Mouse (Mus musculus): ENCODE results near the gene Spcs1.

Spcs1 gene

DNA sequence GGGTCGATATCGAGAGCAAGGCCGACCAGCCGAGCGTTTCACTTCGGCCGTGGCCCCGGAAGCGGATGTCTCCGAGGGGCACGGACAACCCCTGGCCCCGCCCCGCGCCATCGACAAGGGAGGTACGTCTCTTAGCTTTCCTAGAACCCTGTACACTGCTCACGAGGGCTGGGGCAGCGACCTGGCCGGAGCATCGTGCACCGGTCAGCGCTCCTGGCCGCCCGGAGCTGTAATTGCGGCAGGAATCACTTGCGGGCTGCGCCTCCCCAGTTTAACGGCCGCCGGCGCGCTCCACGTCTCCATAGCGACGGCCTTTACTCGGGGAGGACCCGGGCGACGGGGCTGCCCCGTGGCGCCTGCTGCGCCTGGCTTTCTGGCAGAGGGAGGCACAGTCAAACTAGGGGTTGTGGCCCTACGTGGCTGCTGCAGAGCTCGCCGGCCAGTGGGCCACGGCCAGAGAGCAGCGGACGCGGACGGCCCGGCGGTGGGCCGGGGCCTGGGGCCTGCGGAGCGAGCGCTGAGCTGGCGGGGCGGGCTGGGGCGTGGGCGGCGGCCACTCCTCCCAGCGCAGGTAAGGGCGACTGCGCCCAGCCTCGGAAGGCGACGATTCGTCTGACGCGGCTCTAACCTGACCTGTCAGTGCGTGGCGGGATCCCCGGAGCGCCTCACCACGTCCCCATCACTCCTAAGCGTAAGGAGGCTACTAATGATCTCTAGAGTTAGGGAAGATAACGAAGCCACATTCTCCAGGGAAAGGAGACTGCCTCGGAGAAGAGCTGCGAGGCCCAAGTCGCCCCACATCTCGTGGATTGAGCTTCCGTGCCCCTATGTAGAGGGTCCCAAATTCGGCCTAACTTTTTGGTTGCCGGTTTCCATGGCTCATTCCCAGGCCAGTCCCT, at the start of gene Spcs1, which contains the start of gene Glt8d1:
Gene Spcs1, minus strand, starts transcription at position 366 of the 899 bp plus-strand sequence.
Gene Glt8d1, plus strand, starts transcription at position 94 of the 899 bp plus-strand sequence.
- DNase-seq: peak; percentile 99

DNA sequence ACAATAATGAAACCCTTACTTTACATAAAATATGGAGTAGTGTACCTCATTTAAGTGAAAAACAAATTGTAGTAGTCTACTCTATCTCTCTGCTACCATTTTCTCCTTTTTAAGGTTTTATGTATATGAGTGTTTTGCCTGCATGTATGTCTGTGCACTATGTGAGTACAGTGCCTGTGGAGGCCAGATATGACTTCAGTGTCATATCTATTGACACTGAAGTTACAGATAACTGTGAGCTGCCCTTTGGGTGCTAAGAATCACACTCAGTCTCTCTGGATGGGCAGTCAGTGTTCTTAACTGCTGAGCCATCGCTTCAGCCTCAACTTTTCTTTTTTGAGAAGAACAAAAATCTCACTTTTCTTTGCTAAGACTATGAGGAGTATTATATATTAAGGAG, 44.3 kb upstream of the Spcs1 start:
- no peak for DNase-seq

DNA sequence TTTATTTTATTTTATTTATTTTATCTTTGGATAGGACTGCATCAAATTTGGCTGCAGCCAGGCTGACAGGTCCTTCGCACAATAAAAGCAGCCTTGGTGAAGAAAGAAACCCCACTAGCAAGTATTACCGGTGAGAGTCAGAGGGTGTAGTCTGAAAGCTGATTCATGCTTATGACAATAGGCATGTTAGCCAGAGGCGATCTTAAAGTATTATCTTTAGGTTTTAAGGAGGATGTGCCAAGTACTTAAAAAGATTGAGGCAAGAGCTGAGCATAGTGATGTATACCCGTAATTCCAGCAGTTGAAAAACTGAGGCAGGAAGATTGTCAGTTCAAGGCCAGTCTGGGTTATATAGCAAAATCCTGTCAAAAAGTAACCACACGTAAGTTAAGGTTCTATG, 43.8 kb upstream of the Spcs1 start:
- no peak for DNase-seq

DNA sequence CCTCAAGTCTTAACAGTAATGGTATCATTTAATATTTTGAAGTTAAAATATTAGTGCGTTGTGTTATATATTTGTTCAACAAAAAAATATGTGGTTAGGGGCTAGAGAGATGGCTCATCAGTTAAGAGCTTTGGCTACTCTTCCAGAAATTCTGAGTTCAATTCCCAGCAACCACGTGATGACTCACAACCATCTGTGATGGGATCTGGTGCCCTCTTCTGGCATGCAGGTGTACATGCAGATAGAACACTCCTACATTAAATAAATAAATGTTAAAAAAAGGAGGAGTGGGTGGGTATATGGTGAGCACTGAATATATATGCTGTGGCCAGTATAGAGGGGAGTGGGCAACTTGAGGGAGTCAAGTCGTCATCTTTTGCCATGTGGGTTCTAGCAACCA, 24.3 kb upstream of the Spcs1 start:
- no peak for DNase-seq

DNA sequence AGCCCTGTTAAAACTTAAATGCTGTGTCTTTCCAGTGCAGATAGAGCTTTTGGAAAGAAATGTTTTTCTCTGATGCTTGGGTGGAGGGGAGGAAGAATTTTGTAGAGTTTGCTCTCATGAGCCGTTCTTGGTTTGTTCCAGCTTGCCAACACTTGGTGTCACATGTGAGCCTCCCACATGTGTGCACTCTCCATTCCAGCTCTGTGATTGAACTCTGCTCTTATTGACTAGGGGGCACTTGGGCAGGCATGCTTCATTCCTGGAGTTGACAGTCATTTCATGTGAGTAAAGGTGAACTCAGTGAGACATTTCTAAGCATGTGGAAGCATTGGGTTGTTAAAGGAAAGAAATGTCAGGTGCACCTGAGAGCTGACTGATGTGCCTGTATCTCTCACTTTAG, 21.1 kb upstream of the Spcs1 start:
- no peak for DNase-seq

DNA sequence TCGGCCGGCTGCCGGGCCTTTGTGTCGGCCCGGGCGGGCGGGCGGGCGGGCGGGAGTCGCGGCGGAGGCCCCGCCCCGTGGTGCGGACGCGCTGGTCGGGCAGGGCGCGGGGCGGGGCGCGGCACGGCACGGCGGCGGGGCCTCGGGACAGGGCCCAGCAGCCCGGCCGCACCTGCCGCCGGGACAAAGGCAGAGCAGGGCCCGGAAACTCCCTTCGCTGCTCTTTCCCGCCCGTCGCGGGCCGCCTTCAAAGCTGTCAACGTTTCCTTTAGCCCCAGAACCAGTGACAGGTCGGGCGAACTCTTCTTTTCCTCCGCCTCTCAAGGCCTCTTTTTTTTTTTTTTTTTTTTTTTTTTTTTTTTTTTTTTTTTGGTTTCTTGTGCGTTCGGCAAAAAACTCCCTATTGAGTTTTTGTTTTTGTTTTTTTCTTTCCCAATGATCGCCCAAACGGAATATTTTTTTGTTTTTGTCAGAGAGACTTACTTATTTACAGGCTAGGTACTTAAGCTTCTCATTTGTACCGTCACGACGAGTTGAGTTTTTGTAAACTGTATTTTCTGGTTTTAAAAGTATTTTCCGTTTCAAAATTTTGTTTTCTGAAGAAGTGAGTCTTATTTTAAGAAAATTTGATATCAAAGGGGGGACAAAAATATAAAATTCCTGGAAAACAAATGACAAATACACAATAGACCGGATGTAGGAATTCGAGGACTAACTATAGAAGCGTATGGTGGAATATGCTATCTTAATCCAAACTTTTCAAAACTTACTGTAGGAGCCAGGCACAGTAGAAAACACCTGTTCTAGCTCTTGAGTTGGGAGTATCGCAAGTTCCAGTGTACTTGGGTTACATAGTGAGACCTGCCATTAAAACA, 18.1 kb upstream of the Spcs1 start:
- no peak for DNase-seq

- peak; percentile 100 for DNase-seq
These were observed 17.4 kb upstream of the Spcs1 start, which contains the start of the genes Pbrm1 and Gnl3 for GRCm38 (mm10) chr14:31018860-31019291. TSS of gene Pbrm1 (plus strand) at chr14:31019138. TSS of gene Gnl3 (minus strand) at chr14:31019152.

DNA sequence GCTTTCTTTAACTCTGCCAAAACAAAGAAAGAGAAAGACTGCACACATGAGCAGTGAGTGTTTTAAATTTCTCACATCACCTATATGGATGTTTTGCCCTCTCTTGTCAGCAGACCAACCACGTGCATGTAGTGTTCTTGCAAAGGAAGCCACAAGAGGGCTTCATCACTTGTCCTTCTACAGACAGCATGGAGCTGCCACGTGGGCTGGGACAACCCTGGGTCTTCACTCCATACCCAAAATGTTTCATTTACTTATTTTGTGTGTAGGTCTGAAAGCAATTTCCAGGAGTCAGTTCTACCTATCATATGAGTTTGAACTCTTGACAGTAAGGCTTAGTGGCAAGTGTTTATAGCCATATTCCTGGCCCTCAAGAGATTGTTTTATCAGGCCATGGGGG, 16.4 kb upstream of the Spcs1 start:
- DNase-seq: peak; percentile 86

- no peak for DNase-seq
These were observed 14.6 kb upstream of the Spcs1 start for GRCm38 (mm10) chr14:31016063-31016462.

DNA sequence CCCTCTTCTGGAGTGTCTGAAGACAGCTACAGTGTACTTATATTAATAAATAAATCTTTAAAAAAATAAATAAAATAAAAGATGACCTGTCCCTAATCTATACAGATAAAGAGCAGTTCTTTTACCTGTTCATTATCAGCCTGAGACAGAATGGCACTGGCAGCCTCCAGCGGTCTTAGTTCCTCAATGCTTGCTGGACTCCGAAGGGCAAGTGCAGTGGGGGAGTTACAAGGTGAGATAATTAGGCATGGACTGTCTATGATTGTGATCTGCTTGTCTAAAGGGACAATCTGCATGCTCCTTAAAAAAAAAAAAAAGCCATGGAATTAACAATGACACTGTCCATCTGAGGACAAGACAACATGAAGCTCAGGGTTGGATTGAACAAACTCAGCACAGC, 12.5 kb upstream of the Spcs1 start:
- no peak for DNase-seq

- no peak for DNase-seq
These were observed 10.1 kb upstream of the Spcs1 start for GRCm38 (mm10) chr14:31011588-31011987.

DNA sequence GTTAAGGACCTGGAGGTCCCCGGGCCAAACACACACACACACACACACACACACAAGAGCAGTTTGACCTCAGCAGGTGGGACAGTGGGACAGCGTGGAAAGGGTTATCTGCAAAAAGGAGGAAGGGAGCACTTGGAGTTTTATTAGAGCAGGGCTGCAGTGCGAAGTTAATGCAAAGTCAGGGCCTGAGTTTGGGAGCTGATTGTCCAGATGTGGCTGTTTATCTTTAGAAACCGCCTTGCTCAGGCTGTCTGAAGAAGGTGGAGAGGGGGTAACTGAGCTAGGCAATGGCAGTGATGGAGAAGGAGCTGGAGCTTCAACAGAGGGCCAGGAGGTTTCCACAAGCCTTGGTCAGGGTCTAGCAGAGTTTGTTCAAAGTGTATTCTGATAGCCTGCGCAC, 5.3 kb upstream of the Spcs1 start:
- DNase-seq: no peak

GRCm38 (mm10) chr14:31004527-31004926, 3.1 kb upstream of the Spcs1 start:
- no peak for DNase-seq

- DNase-seq: no peak
These were observed 611 bp downstream of the Spcs1 start for GRCm38 (mm10) chr14:31000816-31001306.

GRCm38 (mm10) chr14:31000356-31000755, 1.1 kb downstream of the Spcs1 start:
- DNase-seq: no peak

DNA sequence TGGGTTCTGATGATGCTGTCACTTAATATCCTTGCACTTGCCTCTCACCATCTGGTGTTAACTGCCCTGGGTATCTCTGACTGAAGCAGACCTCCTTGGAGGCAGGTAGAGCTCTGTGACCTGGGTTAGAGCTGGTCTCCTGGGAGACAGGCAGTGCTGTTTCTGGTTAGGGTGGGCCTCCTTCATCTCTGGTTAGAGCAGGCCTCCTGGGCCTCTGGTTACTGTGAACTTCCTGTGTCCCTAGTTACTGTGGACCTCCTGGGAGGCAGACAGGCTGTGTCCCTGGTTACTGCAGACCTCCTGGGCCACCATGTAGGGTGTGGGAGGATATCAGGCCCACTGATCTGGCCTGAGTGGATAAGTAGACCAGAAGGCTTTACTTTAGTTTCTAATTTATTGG, 5.1 kb downstream of the Spcs1 start:
- peak; percentile 76 for DNase-seq

DNA sequence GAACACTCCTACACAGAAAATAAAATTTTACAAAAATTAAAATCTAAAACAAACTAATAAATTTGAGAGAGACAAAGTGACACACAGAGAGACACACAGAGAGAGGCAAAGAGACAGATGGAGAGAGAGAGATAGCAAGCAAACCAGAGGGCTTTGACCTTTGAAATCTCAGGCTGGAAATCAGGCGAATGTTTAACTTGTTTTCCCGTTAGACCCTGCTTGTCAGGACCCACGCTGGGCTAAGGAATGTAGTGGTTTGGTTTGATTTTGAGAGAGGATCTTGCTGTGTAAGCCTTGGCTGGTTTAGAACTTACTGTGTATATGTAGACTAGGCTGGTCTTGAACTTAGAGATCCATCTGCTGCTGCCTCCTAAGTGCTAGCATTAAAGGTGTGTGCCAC, 25.2 kb downstream of the Spcs1 start:
- no peak for DNase-seq

GRCm38 (mm10) chr14:30974204-30974603, 27.3 kb downstream of the Spcs1 start:
- peak; percentile 94 for DNase-seq

- peak; percentile 41 for DNase-seq
These were observed 41.1 kb downstream of the Spcs1 start for GRCm38 (mm10) chr14:30960366-30960765.

GRCm38 (mm10) chr14:30959031-30959430, 42.4 kb downstream of the Spcs1 start:
- DNase-seq: peak; percentile 67

DNA sequence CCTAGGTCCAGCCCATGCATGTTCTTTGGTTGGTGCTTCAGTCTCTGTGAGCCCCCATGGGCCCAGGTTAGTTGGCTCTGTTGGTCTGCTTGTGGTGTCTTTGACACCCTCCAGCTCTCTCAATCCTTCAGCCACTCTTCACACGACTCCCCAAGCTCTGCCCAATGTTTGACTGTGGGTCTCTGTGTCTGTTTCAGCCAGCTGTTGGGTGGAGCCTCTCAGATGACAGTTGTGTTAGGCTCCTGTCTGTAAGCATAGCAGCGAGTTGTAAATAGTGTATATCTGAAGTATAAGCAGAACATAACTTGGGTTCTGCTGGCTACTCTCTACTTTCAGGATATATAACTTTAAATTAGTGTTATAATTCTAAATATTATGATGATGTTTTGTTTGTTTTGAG, 43.0 kb downstream of the Spcs1 start:
- no peak for DNase-seq

GRCm38 (mm10) chr14:30951154-30951825, 50.2 kb downstream of the Spcs1 start, which contains the start of gene Nek4:
TSS of gene Nek4 (plus strand) at chr14:30951377.
- peak; percentile 100 for DNase-seq

- DNase-seq: peak; percentile 82
These were observed 51.5 kb downstream of the Spcs1 start for GRCm38 (mm10) chr14:30949986-30950385.

Measured in heart, adult 11 months (tissue).